Mouse (Mus musculus) layer of hippocampus, postnatal 36 days (tissue): Measurements from ENCODE around the gene Aldoart2. TPM values are rescaled to one million over a fixed set of nuclear protein-coding genes. Genes with fewer than 3 reads are reported as not detected.
"Not testable (repeated sequence)": the region's sequence is repeated elsewhere in the genome, so short reads cannot be mapped to it uniquely, and the experiment has no call there.

Experiments
- DNase-seq, 2 experiments: peaks; one replicate each; pipeline ENCODE4 v3.0.0; 2022
- total RNA-seq, 2 experiments: library from RNA; stranded (reverse); gene quantifications; 2 replicates each; pipeline ENCODE4 v1.2.3; 2021

Gene Aldoart2
- total RNA-seq = under 1 TPM in 1 of 2 experiments, not detected in 1; 0.35 TPM

DNA sequence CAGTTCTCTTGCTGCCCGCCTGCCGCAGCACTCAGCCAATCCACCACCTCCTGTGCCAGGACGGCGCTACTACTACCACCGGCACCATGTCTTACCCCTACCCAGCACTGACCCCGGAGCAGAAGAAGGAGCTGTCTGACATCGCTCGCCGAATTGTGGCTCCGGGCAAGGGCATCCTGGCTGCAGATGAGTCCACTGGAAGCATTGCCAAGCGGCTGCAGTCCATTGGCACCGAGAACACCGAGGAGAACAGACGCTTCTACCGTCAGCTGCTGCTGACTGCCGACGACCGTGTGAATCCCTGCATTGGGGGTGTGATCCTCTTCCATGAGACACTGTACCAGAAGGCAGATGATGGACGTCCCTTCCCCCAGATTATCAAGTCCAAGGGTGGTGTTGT is at the start of gene Aldoart2:
Gene Aldoart2 (plus strand): TSS at position 34 of the 400 bp plus-strand sequence.
- no peak for DNase-seq

DNA sequence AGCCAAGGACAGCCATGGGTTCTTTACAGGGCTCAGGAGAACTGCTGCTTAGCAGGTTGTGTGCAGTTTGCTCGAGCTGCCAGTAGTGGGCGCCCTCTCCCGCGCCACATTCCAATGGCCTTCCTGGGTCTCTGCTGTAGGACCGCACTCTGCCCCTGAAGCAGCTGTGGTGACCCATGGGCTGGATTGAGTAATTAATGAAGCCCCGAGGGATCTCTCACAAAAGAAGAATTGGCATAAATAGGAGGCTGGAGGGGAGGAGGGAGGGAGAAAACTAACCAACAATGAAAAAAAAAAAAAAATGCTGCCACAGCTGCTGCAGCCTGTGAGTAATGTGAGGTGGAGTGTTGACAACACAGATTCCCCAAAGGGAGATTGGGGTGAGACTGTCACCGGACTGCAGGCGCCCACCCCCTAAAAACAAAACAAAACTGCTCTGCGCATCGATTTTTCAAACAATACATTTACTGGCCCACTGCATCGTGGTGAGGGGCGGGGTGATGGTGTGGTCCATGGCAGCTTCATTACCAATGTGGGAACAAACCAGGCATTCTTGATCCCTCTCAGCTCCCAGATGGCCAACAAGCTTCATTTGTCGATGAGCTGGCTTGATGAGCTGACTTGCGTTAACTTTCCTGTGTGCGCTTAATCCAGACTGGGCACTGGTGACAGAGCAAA is 46.8 kb upstream of the Aldoart2 start:
- DNase-seq = peak in 1 of 2 experiments; percentile 33

DNA sequence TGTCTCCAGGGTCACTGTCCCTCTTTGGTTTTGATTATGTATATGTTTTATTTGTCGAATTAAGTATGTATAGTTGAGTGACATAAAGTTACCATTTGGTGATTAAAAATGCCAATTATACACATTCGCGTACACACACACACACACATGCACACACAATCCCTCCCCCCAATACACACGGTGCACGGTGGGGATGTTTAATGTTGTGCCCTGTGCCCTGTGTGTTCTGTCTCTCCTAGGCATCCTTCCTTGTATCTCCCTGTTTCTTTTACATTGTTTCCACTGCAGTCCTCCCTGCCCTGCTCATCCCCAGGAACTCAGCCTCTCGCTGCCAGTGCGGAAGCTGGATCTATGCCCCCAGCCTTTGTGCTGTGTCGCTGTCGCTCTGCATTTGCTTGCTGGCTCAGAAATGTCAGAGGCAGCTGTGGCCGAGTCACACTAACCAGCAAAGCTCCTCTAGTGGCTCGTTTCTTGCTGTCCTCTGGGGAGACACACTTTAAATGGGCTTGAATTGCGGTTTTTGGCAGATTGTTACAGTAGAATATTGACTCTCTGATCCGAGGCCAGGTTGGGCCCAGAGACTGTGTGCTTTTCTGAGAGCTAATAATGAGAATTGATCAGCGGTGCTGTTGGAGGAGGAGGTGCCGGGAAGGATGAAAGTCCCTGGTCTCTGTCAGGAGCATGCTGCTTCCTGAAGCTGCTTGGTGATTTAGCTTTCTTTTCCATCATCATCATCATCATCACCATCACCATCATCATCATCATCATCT is 37.9 kb upstream of the Aldoart2 start:
- DNase-seq = peak; percentile 7 to 22

DNA sequence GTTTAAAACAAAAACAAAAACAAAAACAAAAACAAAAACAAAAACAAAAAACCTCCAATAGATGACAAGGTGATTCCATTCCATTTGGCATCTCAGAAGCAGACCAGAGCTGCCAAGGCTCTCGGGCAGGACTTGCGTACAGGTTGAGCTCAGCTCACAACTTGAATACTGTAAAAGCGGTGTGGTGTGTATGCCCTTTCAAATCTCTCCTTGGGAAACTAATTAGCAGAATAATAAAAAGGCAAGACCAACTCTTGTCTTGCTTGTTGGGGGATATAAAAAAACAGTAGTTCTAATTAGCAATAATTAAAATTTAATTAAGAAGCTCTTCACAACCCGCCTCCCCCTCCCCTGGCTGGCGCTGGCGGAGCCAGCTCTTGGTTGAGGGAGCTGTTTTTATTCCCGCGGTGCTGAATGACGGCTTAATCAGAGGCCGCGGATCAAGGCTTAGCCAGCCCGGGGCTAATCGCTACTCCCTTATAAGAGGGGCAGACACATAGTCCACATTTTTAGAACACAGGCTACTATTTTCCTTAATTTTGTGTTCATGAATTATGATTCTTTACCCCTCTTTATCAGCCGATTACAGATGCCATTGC is 28.4 kb upstream of the Aldoart2 start:
- no peak for DNase-seq

DNA sequence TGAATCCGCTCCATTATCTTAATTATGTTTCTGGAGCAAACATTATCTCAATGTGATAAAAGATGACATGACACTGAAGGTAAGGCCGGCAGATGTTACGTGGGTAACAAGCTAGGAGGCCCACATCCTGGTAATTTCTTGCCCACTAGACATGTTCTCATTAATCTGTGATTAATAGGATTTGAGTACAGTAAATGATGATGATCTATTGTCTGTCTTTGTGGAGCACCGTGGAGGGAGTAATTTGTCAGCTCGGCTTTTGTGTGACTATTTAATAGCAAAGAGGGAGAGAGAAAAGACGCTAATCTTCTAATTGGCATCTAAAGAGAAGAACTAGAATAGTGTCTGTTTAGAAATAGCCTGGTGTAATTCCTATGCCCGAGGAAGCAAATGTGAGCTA is 27.3 kb upstream of the Aldoart2 start:
- DNase-seq = no peak

DNA sequence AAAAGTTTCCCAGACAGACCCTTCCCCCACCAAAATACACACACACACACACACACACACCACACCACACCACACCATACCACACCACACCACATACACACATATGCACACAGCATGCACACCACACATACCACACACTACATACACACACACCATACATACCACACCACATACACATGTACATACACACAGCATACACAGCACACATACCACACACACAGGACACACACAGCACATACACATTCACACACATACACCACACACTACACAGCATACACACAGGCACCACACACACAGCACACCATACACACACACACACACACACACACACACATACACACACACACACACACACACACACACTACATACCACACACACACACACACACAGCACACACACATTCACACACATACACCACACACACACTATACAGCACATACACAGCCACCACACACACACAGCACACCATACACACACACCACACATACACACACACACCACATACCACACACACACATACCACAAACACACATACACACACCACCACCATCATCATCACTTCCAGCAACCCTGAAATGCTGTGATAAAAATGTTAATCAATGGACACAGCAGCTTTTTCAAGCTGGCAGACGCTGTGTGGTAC is 26.6 kb upstream of the Aldoart2 start:
- no peak for DNase-seq

DNA sequence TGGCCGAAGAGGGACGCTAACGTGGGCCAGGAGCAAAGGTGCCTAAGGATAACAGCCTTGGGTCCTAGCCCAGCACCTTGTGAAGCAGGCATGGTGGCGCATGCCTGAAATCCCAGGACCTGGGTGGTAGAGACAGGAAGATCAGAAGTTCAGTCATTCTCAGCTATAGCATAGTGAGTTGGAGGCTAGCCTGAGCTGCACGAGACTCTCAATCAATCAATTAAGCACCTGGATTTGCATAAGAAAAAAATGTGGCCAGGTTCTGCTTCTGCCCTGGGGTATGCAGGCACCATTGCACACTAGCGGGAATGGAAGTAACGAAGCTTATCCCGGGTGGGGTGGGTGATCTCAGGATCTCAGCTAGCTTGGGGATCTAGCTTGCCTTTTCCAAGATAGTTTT is 25.9 kb upstream of the Aldoart2 start:
- no peak for DNase-seq

DNA sequence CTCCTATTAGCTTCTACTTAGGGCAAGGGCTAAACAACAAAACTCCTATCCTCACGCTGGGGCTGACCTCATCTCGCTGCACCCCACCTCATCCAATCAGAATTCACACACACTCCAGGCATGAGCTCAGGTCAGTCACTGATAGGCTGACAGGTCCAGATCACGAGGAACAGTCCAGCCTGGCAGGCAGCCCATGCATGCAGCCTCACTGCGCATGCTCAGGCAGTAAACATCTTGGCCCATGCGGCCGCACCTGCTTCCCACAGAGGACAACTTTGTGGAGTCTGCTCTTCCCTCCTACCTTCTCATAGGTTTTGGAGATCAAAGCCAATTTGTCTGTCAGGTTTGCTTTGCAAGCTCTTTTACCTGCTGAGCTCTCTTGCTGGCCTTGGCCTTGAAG is 10.1 kb upstream of the Aldoart2 start:
- DNase-seq = not testable (repeated sequence)

DNA sequence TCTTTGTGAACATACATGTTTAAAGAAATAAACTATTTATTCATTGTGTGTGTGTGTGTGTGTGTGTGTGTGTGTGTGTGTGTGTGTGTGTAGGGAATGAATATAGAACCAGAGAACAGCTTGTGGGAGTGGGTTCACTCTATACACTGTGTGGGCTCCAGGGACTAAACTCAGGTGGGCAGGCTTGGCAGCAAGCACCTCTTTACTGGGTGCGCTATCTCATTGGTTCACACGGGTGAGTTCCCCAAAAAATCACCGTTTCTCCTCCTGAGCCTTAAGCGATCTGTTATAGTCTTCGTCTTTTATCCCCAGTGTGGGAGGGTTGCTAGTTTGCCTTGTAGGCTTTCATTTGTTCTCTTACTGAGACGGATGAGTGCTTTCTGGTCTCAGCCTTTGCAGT is 7.2 kb upstream of the Aldoart2 start:
- no peak for DNase-seq

DNA sequence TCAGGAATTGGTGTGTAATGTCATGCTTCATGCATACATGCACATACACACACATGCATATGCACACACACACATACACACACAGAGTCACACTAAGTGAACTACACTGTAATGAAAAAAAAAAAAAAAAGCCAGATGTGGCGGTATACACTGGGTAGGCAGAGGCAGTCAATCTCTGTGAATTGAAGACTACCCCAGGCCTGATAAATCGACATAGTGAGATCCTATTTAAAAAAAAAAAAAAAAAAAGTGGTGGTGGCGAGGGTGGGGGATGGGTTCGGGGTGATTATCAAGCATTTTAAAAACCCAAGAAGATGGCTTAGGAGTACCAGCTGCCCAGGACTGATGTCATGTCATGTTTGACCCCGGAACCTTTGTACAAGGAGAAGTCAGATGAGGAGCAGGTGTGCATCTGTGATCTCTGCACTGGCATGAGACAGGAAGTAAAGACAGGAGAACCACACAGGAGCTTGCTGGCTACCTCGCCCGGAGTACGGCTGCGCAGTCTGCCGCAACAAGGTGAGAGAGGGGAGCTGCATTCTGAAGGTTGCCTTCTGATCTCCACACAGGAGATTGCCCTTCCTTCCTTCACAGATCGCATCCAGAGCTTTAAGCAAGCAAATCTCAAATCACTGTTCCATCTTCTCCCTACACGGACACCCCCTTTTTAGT is 5.7 kb upstream of the Aldoart2 start:
- no peak for DNase-seq

DNA sequence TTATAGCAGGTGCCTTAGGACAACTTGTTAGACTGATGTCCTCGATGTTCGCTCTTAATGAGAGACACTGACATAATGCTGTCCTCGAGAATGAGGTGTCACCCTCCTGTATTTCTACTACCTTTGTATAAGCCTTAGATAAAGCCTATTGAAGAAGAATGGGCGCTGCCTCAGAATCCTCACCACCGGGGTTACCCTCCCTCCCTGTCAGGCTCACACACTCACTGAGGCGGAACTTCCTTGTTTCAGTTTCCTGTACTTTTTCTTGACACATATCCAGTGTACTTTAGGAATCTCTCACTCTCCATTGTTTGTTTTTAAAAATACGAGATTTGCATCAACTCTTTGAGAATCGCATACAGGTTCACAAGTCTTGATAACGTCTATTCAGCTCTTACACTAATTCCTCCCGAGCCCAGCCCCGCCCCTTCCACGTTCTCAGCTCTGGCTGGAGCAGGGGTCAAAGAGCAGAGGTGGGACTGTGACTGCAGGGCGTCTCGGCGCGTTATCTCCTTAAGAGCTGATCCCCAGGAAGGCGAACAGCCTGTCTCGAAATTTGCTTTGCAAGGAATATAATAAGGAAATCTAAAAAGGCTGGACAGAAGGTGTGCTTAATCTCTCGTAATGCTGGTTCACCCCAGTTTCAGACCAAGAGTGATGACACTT is 4.9 kb upstream of the Aldoart2 start:
- no peak for DNase-seq

DNA sequence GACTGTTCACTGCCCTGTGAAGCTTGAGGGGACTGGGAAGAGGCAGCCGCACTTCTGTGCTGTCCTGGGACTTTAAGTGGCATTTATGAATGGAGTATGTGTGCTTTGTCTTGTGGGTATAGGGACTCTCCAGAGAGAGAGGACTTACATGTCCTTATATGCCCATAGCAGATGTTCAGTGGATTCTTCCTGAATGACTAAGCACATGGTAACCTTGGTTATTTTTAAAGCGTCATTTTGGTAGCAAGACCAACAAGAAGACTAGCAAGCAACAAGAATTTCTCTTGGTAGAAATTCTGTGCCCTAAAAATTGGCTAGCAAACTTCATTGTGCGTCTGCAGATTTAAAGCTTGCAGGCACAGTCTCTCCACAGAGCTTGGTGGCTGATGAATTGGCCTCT is 1.3 kb upstream of the Aldoart2 start:
- no peak for DNase-seq

DNA sequence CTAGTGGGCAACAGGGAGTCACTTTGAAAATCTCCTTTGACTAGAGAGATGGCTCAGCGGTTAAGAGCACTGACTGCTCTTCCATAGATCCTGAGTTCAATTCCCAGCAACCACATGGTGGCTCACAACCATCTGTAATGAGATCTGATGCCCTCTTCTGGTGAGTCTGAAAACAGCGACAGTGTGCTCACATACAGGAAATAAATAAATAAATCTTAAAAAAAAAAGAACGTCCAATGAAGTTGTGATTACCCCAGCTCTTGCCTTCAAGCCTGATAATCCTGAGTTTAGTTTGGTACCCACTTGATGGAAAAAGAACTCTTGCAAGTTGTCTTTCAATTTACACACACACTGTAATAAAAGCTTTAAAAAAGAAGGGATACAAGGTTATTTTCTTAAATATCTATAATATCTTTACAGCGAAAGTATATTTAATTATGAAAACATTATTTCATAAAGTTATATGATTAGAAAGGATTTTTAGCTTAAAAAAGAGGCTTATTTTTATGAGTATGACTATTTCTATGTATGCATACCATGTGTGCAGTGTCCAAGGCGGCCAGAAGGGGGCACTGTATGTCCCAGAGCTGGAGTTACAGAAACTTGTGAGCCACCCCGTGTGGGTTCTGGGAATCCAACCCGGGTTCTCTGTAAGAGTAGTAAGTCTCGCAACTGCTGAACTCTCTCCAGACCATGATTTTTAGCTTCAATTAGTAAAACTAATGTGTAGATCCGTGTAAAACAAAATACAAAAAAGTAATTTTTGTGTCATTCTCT is 664 bp upstream of the Aldoart2 start:
- DNase-seq = no peak

DNA sequence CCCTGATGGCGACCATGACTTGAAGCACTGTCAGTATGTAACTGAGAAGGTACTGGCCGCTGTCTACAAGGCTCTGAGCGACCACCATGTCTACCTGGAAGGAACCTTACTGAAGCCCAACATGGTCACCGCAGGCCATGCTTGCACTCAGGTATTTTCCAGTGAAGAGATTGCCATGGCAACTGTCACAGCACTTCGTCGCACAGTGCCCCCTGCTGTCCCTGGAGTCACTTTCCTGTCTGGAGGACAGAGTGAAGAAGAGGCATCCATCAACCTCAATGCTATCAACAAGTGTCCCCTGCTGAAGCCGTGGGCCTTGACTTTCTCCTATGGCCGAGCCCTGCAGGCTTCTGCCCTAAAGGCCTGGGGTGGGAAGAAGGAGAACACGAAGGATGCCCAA is 828 bp downstream of the Aldoart2 start:
- no peak for DNase-seq

DNA sequence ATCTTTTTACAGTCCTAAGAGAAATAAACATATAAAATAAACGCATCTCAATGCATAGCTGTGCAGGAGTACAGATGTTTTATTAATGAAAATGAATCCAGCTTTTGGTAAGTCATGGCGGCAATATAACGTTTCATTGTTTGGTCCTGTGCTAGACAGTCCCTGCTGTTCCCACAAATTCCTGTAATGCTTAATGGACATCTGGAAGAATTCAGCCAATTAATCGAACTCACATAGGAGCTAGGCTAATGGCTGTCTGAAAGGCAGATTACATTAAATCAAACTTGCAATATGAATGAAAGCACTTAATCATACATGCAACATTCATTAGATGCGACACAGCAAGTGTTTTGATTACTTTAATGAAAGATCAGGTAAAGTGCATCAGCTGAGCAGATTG is 1.8 kb downstream of the Aldoart2 start:
- DNase-seq = no peak

DNA sequence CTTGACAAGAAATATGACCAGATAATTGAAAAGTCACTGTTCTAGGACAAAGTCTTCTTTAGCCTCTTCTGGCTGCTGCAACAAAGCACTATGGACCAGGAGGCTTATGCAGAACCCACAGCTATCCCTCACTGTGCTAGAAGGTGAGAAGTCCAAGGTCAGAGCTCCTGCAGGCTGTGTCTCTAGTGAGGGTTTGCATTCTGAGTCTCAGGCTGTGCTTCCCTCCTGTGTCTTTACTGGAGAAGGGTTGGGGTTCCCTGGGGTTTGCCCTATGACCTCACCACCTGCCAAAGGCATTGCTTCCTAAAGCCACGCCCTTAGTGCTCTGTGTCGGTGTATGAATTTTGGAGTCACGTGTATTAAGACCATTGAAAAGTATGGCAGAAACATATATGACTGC is 3.4 kb downstream of the Aldoart2 start:
- DNase-seq = no peak

DNA sequence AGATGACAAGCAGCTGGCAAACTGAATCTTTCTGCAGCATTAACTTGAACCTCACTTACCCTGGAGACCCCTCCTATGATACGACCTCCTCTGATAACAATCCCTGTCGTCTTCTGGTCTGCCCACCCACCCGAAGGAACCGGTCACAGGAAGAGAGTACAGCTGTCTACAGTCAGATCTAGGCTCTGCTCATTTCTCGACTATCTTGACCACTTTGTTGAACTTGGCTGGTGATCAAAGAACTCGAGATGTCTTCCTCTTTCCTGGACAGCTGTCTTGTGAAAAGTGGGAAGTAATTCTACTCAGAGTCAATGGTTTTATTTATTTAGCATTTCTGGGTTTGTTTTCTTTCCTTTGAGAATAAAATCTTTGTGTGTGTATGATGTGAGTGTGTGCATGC is 4.6 kb downstream of the Aldoart2 start:
- no peak for DNase-seq

DNA sequence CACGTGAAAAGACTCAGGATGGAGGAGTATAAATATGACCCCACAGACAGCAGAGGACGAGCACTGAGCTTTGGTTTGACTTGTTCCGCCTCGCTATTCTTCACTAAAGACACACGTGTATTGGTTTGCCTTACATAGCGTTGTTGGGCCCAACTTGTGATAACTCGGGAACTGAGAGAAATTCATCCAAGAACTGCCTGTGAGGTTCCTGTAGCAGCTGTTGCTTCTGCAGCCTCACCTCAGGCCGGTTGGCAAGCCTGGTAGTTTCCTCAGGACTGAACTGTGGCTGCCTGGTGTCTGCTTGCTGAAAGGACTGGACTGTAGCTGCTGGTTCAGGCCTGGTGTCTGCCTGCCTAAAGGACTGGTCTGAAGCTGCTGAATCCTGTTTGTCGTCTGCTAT is 5.6 kb downstream of the Aldoart2 start:
- no peak for DNase-seq

DNA sequence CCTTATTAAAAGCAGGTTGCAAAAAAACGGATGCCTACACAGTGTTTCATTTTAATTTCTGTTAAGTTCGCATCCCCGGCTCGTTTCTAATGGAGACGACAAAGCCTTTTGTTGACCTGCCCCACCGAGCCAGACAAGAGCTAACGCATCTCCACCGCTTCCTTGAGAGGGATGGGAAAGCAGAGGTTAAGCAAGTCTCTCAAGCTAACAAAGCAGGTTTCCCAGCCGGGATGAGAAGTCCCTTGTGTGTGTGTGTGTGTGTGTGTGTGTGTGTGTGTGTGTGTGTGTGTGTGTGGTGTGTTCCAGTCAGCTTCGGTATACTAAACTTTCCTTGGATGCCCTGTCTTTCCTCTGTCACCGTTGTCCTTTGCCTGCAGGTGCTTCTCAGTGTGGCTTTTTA is 6.1 kb downstream of the Aldoart2 start:
- no peak for DNase-seq

DNA sequence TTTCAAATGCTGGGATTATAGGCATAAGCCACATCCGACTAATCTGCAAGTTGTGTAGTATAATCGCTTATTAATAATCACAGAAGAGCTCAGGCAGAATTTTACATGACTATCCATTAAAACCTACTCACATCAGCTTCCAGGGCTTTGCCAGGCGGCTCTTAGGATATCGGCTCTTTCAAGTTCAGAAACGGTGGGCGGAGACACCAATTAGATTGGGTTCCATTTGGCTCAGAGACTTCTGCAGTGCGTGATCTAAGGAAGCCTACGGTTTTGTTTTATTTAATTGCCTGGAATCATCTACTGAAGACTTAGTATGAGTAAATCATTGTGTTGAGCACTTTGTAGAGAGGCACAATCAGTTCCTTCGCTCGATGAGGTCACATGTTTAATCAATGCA is 6.6 kb downstream of the Aldoart2 start:
- no peak for DNase-seq

DNA sequence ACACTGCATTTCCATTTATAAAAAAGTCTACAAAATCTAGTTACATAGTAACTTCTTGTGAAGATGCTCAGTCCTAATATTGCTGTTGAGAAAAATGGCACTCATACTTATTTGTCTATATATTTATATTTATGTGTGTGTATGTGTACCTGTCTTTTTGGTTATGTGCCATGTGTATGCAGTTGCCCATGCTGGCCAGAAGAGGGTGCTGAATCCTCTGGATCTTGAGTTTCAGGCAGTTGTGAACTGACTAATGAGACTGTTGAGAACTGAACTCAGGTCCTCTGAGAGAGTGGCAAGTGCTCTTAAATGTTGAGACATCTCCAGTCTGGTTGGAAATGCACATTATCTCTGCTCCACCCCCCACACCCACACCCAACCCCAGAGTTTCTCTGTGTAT is 8.1 kb downstream of the Aldoart2 start:
- no peak for DNase-seq
